Mouse (Mus musculus) liver, embryonic 14.5 days (tissue): ENCODE results near the gene Tmed8.

Experiments
- CTCF ChIP-seq: IDR thresholded peaks from 2 replicates; pipeline ENCODE4 v1.5.1; 2016; ENCODE audit warnings: antibody characterized with exemption, low read depth, control low read depth
- EP300 ChIP-seq: IDR thresholded peaks from 2 replicates; pipeline ENCODE4 v1.6.1; 2016; ENCODE audit warnings: antibody characterized with exemption, low read depth

GRCm38 (mm10) chr12:87175194-87175946, 24.9 kb downstream of the Tmed8 start:
- TF ChIP-seq CTCF (no peak), EP300 (no peak)
